Mouse (Mus musculus): ENCODE data around the gene Grip2.

DNA sequence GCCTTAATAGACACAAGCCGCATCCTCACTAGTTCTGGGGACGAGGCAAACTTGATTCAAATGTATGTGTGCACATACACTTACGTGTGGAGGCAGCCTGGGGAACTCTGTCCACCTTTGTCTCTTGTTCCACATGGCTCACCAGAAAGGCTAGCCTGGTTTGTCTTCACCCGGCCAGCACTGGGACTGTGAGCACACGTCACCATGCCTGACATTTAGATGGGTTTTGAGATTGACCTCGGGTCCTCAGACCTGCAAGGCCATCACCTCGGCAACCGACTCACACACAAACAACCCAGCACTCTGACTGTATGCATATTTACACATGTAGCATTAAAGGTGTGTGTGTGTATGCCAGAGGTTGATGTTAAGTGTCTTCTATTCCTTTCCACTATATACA is 8.8 kb downstream of the Grip2 start:
- TF ChIP-seq TAL1 (conservative IDR thresholded peaks at IDR 0.05; ENCODE audit: low read depth, low read length) (no peak), CTCF (IDR thresholded peaks at IDR 0.05; ENCODE audit: low read depth, low read length) (no peak), GATA2 (IDR thresholded peaks at IDR 0.05; ENCODE audit: borderline replicate concordance, low read depth, low read length) (no peak)
